Mouse (Mus musculus): ENCODE measurements around the gene E030018B13Rik. TPM values are rescaled to one million over a fixed set of nuclear protein-coding genes. Genes with fewer than 3 reads are reported as not detected.

The E030018B13Rik gene
- total and polyA plus RNA-seq, 3 experiments, result 0.07 TPM; not detected in 2

GRCm38 (mm10) chr7:63924747-63925412, 8.2 kb downstream of the E030018B13Rik start:
- Histone ChIP-seq H3K4me3 (ENCODE audit: control insufficient read depth in 1 of 2, insufficient read depth in 1 of 2, low read depth in 2 of 2, low read length in 2 of 2) (no peak overlapping the region), H3K9me3 (replicated peaks; ENCODE audit: insufficient read depth, low read length) (no peaks in the 10 kb centered on the region), H3K9ac (ENCODE audit: control insufficient read depth, low read depth, low read length, poor library complexity, severe bottlenecking) (no peak overlapping the region), H3K4me1 (ENCODE audit: control insufficient read depth in 1 of 2, insufficient read depth in 2 of 2, low read length in 2 of 2) (peaks cover 65 to 76% of the 10 kb centered on the region in 2 experiments), H3K27me3 (ENCODE audit: control insufficient read depth in 1 of 2, insufficient read depth in 2 of 2, low read length in 2 of 2) (no peaks in the 10 kb centered on the region), H3K79me2 (ENCODE audit: control insufficient read depth, insufficient read depth, low read length, poor library complexity) (peaks cover 75% of the 10 kb centered on the region), H3K27ac (ENCODE audit: control insufficient read depth, low read depth, low read length) (no peak overlapping the region), H3K36me3 (ENCODE audit: control insufficient read depth in 1 of 2, insufficient read depth in 2 of 2, low read length in 2 of 2) (peaks cover 7 to 69% of the 10 kb centered on the region in 2 experiments)
- no peak for DNase-seq (ENCODE audit: low read depth, low spot score)
- no peak for TF ChIP-seq MAZ (IDR thresholded peaks at IDR 0.05; ENCODE audit: low read depth, low read length)
- no peak for TF ChIP-seq ZKSCAN1 (IDR thresholded peaks at IDR 0.05; ENCODE audit: low read depth, low read length)
- TF ChIP-seq POLR2AphosphoS2 (IDR thresholded peaks at IDR 0.05; ENCODE audit: low read length), result no peak
- no peak for TF ChIP-seq POLR2AphosphoS5 (IDR thresholded peaks at IDR 0.05; ENCODE audit: borderline replicate concordance, low read depth, low read length)
- no peak for TF ChIP-seq GATA1 (IDR thresholded peaks at IDR 0.05; ENCODE audit: low read depth, low read length)
- no peak for TF ChIP-seq ETS1 (IDR thresholded peaks at IDR 0.05; ENCODE audit: low read depth, low read length)
- no peak for TF ChIP-seq MYB (IDR thresholded peaks at IDR 0.05; ENCODE audit: low read depth, low read length)
- no peak for TF ChIP-seq KAT2A (conservative IDR thresholded peaks at IDR 0.05; ENCODE audit: low read depth, low read length)
- TF ChIP-seq MAX (IDR thresholded peaks at IDR 0.05; ENCODE audit: low read length), result no peak
- TF ChIP-seq SMC3 (IDR thresholded peaks at IDR 0.05; ENCODE audit: low read depth, low read length), result no peak
- TF ChIP-seq MXI1 (IDR thresholded peaks at IDR 0.05; ENCODE audit: low read depth, low read length), result no peak
- no peak for TF ChIP-seq CHD1 (IDR thresholded peaks at IDR 0.05; ENCODE audit: low read depth, low read length)
- no peak for TF ChIP-seq NELFE (IDR thresholded peaks at IDR 0.05; ENCODE audit: low read depth, low read length)
- no peak for TF ChIP-seq RAD21 (IDR thresholded peaks at IDR 0.05; ENCODE audit: low read depth, low read length)
- no peak for TF ChIP-seq CTCF (IDR thresholded peaks at IDR 0.05 in 2 of 3, conservative IDR thresholded peaks at IDR 0.05 in 1 of 3; ENCODE audit: control insufficient read depth in 1 of 3, insufficient read depth in 1 of 3, low read depth in 2 of 3, low read length in 3 of 3, poor library complexity in 1 of 3, severe bottlenecking in 1 of 3)
- no peak for TF ChIP-seq EP300 (IDR thresholded peaks at IDR 0.05; ENCODE audit: low read depth in 1 of 2, low read length in 2 of 2)

- DNase-seq (ENCODE audit: low read depth, low spot score), result peak; percentile 55
- Histone ChIP-seq H3K9ac (ENCODE audit: control insufficient read depth, low read depth, low read length, poor library complexity, severe bottlenecking) (no peak overlapping the region), H3K79me2 (ENCODE audit: control insufficient read depth, insufficient read depth, low read length, poor library complexity) (peaks cover 69% of the 10 kb centered on the region), H3K4me3 (ENCODE audit: control insufficient read depth in 1 of 2, insufficient read depth in 1 of 2, low read depth in 2 of 2, low read length in 2 of 2) (no peak overlapping the region), H3K4me1 (ENCODE audit: control insufficient read depth in 1 of 2, insufficient read depth in 2 of 2, low read length in 2 of 2) (peaks cover 62 to 75% of the 10 kb centered on the region in 2 experiments), H3K36me3 (ENCODE audit: control insufficient read depth in 1 of 2, insufficient read depth in 2 of 2, low read length in 2 of 2) (peaks cover 4 to 66% of the 10 kb centered on the region in 2 experiments), H3K9me3 (replicated peaks; ENCODE audit: insufficient read depth, low read length) (no peaks in the 10 kb centered on the region), H3K27ac (ENCODE audit: control insufficient read depth, low read depth, low read length) (peak overlapping the region; percentile 21; the same call in 1 of the 2 replicates), H3K27me3 (ENCODE audit: control insufficient read depth in 1 of 2, insufficient read depth in 2 of 2, low read length in 2 of 2) (no peaks in the 10 kb centered on the region)
- TF ChIP-seq ZC3H11A (IDR thresholded peaks at IDR 0.05; ENCODE audit: low read depth, low read length) (no peak), TCF12 (IDR thresholded peaks at IDR 0.05; ENCODE audit: low read depth, low read length) (0 out of 2 replicates have a peak, but pooled peaks have one; percentile 5), ZMIZ1 (IDR thresholded peaks at IDR 0.05; ENCODE audit: low read depth, low read length) (no peak)
Observed at GRCm38 (mm10) chr7:63925413-63926360, 9.0 kb downstream of the E030018B13Rik start.

Measured in MEL (cell line).